Mouse (Mus musculus) midbrain, embryonic 12.5 days (tissue): ENCODE data around the gene Vmn1r214. TPM values are rescaled to one million over a fixed set of nuclear protein-coding genes. Genes with fewer than 3 reads are reported as not detected.

Experiments
- ATAC-seq: fragments of 200-750 bp; cut with Nextera tagmentation; 2 replicates; pipeline ENCODE4 v1.8.0; 2017; ENCODE audit warnings: low read depth, moderate TSS enrichment, moderate library complexity; ENCODE audit not compliant: low FRiP score
- H3K27ac ChIP-seq: fragments of 300-500 bp; sonication (generic); replicated peaks from 2 replicates; pipeline ENCODE4 v1.5.1; 2016; ENCODE audit warnings: mild to moderate bottlenecking
- H3K27me3 ChIP-seq: fragments of 300-500 bp; sonication (generic); 2 replicates; pipeline ENCODE4 v1.6.1; 2016; ENCODE audit warnings: mild to moderate bottlenecking
- H3K36me3 ChIP-seq: fragments of 300-500 bp; sonication (generic); 2 replicates; pipeline ENCODE4 v1.6.1; 2016
- H3K4me1 ChIP-seq: fragments of 300-500 bp; sonication (generic); 2 replicates; pipeline ENCODE4 v1.6.1; 2016
- H3K4me2 ChIP-seq: fragments of 300-500 bp; sonication (generic); replicated peaks from 2 replicates; pipeline ENCODE4 v1.6.1; 2016; ENCODE audit warnings: mild to moderate bottlenecking, moderate library complexity
- H3K4me3 ChIP-seq: fragments of 300-500 bp; sonication (generic); 2 replicates; pipeline ENCODE4 v1.5.1; 2016; ENCODE audit warnings: mild to moderate bottlenecking
- H3K9ac ChIP-seq: fragments of 300-500 bp; sonication (generic); replicated peaks from 2 replicates; pipeline ENCODE4 v1.6.1; 2016; ENCODE audit warnings: mild to moderate bottlenecking, moderate library complexity
- H3K9me3 ChIP-seq: fragments of 300-500 bp; sonication (generic); 2 replicates; pipeline ENCODE4 v1.6.1; 2016; ENCODE audit warnings: mild to moderate bottlenecking
- WGBS: fragments of 180-500 bp; shearing (Covaris S2); methylation state at CpG from one replicate; pipeline ENCODE4 v1.1.7; 2016; 5-methylcytosine and 5-hydroxymethylcytosine counted together
- polyA plus RNA-seq: library from polyadenylated mRNA; unstranded; fragments of >200 nt; fragmentation: Nextera tagmentation; extraction: Ambion mirVana; gene quantifications from 2 replicates; pipeline ENCODE4 v1.2.1, GENCODE M21; 2016

The Vmn1r214 gene
- polyA plus RNA-seq, result not detected in 2 replicates

DNA sequence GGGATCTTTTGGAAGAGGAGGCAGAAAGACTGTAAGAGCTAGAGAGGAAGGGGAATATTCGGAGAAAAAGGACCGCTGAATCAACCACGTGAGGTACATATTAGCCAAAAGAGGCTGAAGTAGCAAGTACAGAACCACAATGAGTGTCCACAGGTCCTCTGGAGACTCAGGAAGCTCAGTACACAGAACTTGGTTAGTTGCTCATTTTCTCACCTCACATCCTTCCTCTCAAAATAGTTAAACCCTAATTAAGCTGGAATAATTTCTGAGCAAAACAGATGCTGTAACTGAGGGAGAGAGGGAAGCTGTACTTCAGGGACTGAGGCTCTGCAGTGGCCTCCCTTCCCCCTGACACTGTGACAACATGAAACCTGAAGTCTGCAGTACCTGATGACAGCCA, at the start of gene Vmn1r214:
Gene Vmn1r214 (plus strand): TSS at position 301 of the 400 bp plus-strand sequence.
- no peaks in the 10 kb centered on the region for H3K36me3 ChIP-seq
- WGBS, result 89% methylated on average over 3 of the region's 3 CpGs

DNA sequence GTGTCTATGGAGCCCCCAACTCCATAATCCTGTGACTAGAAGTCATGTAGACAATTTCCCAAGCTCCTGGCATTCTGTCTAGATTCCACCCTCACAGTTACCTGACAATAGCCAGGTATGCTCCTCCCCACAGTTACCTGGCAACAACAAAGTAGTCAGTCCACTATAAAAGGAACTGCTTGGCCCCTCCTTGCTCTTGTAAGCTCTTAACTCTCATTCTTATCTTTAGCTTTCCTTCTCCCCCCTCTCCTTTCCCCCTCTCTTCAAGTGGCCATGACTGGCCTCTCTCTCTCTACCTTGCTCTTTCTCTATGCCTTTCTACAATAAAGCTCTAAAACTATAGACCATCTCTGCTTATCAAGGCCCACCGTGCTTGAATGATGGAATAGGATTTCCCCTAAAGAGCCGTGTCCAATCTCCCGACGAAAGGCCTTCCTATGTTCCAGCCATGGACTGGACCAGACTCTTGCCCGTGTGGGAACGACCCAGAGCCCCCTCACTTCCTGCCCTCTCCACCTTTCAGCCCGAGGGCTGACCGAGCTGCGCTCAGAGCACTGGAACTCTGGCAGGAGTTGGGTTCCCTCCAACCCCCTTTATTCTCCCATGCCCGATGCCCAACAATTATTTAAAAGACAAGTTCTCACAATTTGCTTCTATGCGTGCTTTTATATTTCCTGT, 39.9 kb upstream of the Vmn1r214 start:
- WGBS, result 89% methylated on average over 11 of the region's 11 CpGs
- H3K27ac ChIP-seq, result no peak overlapping the region
- no peak overlapping the region for H3K4me3 ChIP-seq
- no peaks in the 10 kb centered on the region for H3K4me1 ChIP-seq
- no peak for ATAC-seq
- H3K4me2 ChIP-seq, result no peak overlapping the region
- no peaks in the 10 kb centered on the region for H3K9me3 ChIP-seq
- no peaks in the 10 kb centered on the region for H3K27me3 ChIP-seq
- no peak overlapping the region for H3K9ac ChIP-seq
- no peaks in the 10 kb centered on the region for H3K36me3 ChIP-seq

More for the DNA sequence above, at the start of gene Vmn1r214:
- no peak within 1 kb of the TSS for H3K4me2 ChIP-seq
- H3K9ac ChIP-seq, result no peak within 1 kb of the TSS
- H3K4me1 ChIP-seq, result no peaks in the 10 kb centered on the region
- no peak within 1 kb of the TSS for H3K27ac ChIP-seq
- no peaks in the 10 kb centered on the region for H3K27me3 ChIP-seq
- no peak within 1 kb of the TSS for H3K4me3 ChIP-seq
- no peaks in the 10 kb centered on the region for H3K9me3 ChIP-seq
- no peak for ATAC-seq

DNA sequence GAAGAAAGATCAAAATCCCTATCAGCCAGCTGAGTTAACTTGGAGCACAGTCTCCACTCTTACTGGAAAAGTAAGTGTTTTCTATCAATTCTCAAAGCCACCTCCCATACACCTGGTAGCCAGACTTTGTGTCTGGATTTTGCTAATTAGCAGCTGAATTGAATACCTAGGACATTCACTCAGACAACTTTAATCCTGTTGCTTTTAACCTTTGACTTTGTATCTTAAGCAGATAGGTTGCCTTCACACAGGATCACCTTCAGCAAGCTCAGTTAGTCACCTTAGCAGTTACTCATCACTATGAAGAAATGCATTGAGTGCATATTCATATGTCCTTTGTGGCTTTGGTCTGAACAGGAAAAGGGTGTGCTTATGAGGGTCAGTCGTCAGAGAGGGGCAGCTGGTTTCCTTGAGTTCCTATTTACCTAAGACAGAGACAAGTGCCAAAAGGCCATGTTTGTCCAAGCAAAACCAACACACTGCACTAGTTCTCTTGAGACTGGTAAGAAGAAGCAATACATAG, 38.0 kb upstream of the Vmn1r214 start:
- 41% methylated on average over 1 of the region's 1 CpGs for WGBS
- H3K4me1 ChIP-seq, result no peaks in the 10 kb centered on the region
- H3K4me2 ChIP-seq, result no peak overlapping the region
- H3K9ac ChIP-seq, result no peak overlapping the region
- H3K9me3 ChIP-seq, result peaks cover 4% of the 10 kb centered on the region; the same call in 1 of the 2 replicates
- ATAC-seq, result no peak
- H3K4me3 ChIP-seq, result no peak overlapping the region
- no peaks in the 10 kb centered on the region for H3K36me3 ChIP-seq
- no peak overlapping the region for H3K27ac ChIP-seq
- H3K27me3 ChIP-seq, result no peaks in the 10 kb centered on the region

DNA sequence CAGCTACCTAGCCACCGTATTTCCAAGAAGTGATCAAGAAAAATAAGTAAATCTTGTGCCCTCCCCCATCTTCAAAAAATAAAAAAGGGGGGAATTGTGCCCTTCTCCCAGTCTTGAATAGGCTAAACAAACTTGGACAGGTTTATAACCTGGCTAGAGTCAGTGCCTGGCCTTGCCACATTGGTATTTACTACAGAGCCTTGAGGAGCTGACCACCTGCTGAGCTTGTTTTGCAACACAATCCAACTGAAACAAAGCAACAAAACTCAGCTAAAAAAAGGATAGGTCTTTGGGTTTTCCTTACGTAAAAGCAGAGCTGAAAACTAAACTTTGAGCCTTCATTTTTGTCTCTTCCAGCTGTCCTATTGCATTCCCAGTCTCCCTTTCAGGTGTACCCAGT, 37.5 kb upstream of the Vmn1r214 start:
- Histone ChIP-seq H3K4me2 (no peak overlapping the region), H3K27ac (no peak overlapping the region), H3K9ac (no peak overlapping the region), H3K36me3 (no peaks in the 10 kb centered on the region), H3K9me3 (peaks cover 4% of the 10 kb centered on the region; the same call in 1 of the 2 replicates), H3K27me3 (no peaks in the 10 kb centered on the region), H3K4me1 (no peaks in the 10 kb centered on the region), H3K4me3 (no peak overlapping the region)
- no peak for ATAC-seq
- WGBS, result 57% methylated on average over 2 of the region's 2 CpGs

DNA sequence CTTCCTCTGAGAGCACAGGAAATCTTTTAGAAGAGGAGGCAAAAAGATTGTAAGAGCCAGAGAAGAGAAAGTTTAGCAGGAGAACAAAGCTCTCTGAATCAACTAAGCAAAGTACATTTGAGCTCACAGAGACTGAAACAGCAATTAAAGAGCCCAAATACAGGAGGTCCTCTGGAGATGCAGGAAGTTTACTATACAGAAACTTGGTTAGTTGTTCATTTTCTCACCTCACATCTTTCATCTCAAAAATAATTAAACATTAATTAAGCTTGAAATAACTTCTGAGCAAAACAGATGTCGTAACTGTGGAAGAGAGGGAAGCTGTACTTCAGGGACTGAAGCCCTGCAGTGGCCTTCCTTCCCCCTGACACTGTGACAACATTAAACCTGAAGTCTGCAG, 22.9 kb upstream of the Vmn1r214 start, which contains the start of gene Vmn1r213:
Gene Vmn1r213 (plus strand): TSS at position 301 of the 400 bp plus-strand sequence.
- H3K4me3 ChIP-seq, result no peak within 1 kb of the TSS
- ATAC-seq, result no peak
- H3K9ac ChIP-seq, result no peak within 1 kb of the TSS
- no peaks in the 10 kb centered on the region for H3K4me1 ChIP-seq
- H3K9me3 ChIP-seq, result no peaks in the 10 kb centered on the region
- no peaks in the 10 kb centered on the region for H3K27me3 ChIP-seq
- H3K4me2 ChIP-seq, result no peak within 1 kb of the TSS
- no peak within 1 kb of the TSS for H3K27ac ChIP-seq
- no peaks in the 10 kb centered on the region for H3K36me3 ChIP-seq
- WGBS, result 78% methylated on average over 1 of the region's 1 CpGs

- H3K9ac ChIP-seq, result no peak overlapping the region
- no peak overlapping the region for H3K4me2 ChIP-seq
- H3K27ac ChIP-seq, result no peak overlapping the region
- H3K36me3 ChIP-seq, result no peaks in the 10 kb centered on the region
- no peak for ATAC-seq
- no peaks in the 10 kb centered on the region for H3K4me1 ChIP-seq
- no peaks in the 10 kb centered on the region for H3K9me3 ChIP-seq
- no peaks in the 10 kb centered on the region for H3K27me3 ChIP-seq
- no peak overlapping the region for H3K4me3 ChIP-seq
Observed at GRCm38 (mm10) chr13:23018158-23018557, 12.1 kb upstream of the Vmn1r214 start.

DNA sequence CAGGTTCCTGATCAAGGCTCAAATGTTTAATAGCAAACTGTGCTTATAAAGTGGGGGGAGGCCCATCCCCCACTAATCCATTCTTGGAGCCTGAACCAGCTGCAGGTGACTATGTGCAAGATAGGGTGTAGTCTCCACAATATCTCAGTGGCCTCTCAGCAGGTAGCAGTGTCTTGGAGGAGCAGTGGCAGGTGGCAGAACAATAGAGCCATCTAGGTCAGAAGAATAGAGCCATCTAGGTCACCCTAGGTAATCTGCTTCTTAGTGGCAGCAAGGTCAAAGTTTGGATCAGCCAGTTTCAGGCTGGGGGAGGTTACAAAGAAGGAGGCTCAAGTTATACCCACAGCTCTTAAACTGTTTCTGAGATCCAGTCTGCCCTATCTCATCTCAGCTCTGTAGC, 5.4 kb upstream of the Vmn1r214 start:
- Histone ChIP-seq H3K36me3 (no peaks in the 10 kb centered on the region), H3K4me3 (no peak overlapping the region), H3K4me1 (no peaks in the 10 kb centered on the region), H3K27ac (no peak overlapping the region), H3K9ac (no peak overlapping the region), H3K4me2 (no peak overlapping the region), H3K27me3 (no peaks in the 10 kb centered on the region), H3K9me3 (no peaks in the 10 kb centered on the region)
- ATAC-seq, result no peak

GRCm38 (mm10) chr13:23057778-23058177, 27.6 kb downstream of the Vmn1r214 start:
- Histone ChIP-seq H3K9ac (no peak overlapping the region), H3K36me3 (no peaks in the 10 kb centered on the region), H3K4me2 (no peak overlapping the region), H3K27me3 (no peaks in the 10 kb centered on the region), H3K4me1 (no peaks in the 10 kb centered on the region), H3K9me3 (no peaks in the 10 kb centered on the region), H3K27ac (no peak overlapping the region), H3K4me3 (no peak overlapping the region)
- 48% methylated on average over 1 of the region's 1 CpGs for WGBS
- no peak for ATAC-seq

DNA sequence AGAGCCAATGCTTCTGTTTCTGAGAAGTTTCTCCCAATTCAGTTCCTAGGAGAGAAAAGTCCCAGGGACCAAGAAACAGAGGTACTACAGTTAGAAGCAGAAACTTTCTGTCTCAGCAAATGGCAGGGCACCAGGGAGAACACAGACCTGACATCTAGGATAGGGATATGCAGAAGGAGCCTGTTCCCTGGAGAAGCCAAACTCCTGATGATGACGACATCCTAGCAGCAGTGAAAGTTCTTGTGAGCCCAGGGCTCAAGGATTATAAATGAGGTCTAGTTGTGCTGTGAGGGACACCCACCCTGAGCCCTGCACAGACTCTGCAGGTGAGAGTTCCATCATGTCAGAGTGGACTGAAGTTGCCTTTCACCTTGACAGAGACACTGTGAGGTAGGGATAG, 37.5 kb downstream of the Vmn1r214 start, which contains the start of gene Vmn1r215:
Gene Vmn1r215 (plus strand): TSS at position 301 of the 400 bp plus-strand sequence.
- H3K4me3 ChIP-seq, result no peak within 1 kb of the TSS
- no peak within 1 kb of the TSS for H3K27ac ChIP-seq
- H3K9ac ChIP-seq, result no peak within 1 kb of the TSS
- ATAC-seq, result no peak
- H3K4me2 ChIP-seq, result no peak within 1 kb of the TSS
- no peaks in the 10 kb centered on the region for H3K27me3 ChIP-seq
- 88% methylated on average over 1 of the region's 1 CpGs for WGBS
- no peaks in the 10 kb centered on the region for H3K4me1 ChIP-seq
- H3K36me3 ChIP-seq, result no peaks in the 10 kb centered on the region
- H3K9me3 ChIP-seq, result no peaks in the 10 kb centered on the region

DNA sequence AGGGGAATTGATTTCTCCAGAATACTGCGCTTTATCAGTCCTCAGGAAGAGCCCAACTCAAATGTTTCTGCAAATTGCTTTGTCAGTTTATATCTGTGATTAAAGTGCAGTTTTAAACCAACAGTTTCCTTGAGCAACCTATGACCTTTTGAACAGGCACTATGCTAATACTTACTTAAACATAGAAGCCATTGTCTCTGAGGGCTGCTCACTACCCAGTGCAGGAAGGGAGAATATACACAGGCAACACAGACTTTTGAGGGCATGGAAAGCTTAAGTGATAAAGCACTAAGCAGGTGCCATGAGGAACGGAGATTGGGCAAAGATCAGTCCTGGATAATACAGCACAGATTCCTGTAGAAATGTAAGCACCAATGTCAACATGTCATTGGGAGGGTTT, 39.1 kb downstream of the Vmn1r214 start:
- H3K4me2 ChIP-seq, result no peak overlapping the region
- no peaks in the 10 kb centered on the region for H3K9me3 ChIP-seq
- H3K4me1 ChIP-seq, result no peaks in the 10 kb centered on the region
- H3K36me3 ChIP-seq, result no peaks in the 10 kb centered on the region
- no peak overlapping the region for H3K27ac ChIP-seq
- H3K9ac ChIP-seq, result no peak overlapping the region
- H3K4me3 ChIP-seq, result no peak overlapping the region
- no peak for ATAC-seq
- H3K27me3 ChIP-seq, result no peaks in the 10 kb centered on the region
- 90% methylated on average over 2 of the region's 2 CpGs for WGBS
